Mouse (Mus musculus): ENCODE measurements around the gene Carmil3. TPM values are rescaled to one million over a fixed set of nuclear protein-coding genes. Genes with fewer than 3 reads are reported as not detected.

Gene Carmil3
- total RNA-seq (2015) (0.05 and 0.15 TPM in 2 replicates), total RNA-seq (2017) (not detected in 2 replicates)

- peak; percentile 47 for ATAC-seq (replicated peaks; ENCODE audit: poor library complexity)
These were observed at the start of gene Carmil3 for GRCm38 (mm10) chr14:55490361-55491201. Gene Carmil3 (plus strand): TSS chr14:55490651.

DNA sequence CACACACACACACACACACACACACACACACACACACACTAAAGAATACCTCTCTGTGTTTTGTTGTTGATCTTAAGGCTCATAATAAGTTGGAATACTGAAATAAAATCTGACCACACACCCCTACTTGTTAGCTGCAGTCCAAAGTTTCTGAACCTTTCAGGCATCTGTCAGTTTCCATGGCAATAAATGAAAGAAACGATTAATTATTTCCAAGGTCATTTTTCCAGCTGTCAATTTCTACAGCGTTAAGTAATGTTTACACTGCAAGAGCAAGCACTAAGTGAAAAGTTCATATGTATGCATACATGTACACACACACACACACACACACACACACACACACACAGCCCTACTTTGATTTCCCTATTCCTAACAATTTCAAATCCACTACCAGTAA, 32.8 kb upstream of the Carmil3 start:
- no peak for ATAC-seq (replicated peaks; ENCODE audit: poor library complexity)

DNA sequence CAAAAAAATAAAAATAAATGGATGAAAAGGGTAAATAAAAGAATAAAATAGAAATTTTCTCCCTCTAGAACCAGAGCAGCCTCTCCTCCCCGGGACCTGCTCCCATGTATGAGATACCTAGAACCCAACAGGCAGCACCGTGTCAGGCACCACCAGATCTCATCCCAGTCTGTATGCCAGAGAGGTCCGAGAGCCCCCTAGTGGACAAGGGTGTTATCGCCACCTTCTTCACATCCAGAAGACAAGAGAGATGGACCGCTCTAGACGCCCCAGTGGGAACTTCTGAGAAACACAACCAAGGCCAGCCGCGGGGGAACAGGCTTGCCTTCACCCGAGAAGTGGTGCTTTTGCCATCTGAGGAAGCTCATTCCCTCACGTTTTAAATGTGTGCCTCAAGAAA, 32.2 kb upstream of the Carmil3 start:
- peak; percentile 97 for ATAC-seq (replicated peaks; ENCODE audit: poor library complexity)

DNA sequence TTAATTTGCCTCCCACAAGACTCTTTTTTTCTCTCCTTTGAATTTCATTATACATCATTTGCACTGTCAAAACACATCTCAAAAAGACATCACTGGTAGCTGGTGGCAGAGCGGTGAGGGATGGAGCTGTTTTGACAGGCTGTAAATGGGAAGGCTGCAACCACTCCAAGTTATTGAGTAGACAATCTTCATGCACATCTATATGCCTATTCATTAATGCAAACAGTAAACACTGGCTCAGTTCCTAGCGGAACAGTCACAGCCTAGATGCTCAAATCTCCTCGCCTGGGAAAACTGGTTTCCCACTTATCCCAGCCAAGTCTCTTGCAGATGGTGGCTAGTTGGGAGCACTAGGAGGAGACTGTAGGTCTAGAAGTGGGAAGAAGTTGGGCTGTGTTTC, 31.7 kb upstream of the Carmil3 start:
- ATAC-seq (replicated peaks; ENCODE audit: poor library complexity) = no peak

GRCm38 (mm10) chr14:55459796-55460195, 30.7 kb upstream of the Carmil3 start:
- ATAC-seq (replicated peaks; ENCODE audit: poor library complexity) = no peak

DNA sequence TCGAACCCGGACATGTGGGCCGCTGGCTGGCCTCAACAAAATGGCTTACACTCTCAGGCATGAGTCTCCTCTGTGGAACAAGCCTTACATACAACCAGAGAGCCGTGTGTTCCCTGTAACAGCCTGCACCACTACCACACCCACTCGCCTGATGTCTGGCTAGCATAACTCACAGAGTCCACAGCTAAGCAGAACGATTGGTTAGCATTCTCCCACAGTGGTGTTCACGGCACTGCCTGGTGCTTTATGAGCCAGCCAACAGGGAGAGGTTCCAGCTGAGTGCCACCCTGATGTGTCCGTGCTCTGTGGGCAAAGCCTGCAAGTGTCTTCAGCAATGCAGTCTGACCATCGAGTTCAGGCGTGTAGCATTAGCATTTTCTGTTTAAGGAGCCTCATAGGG, 30.2 kb upstream of the Carmil3 start:
- no peak for ATAC-seq (replicated peaks; ENCODE audit: poor library complexity)

DNA sequence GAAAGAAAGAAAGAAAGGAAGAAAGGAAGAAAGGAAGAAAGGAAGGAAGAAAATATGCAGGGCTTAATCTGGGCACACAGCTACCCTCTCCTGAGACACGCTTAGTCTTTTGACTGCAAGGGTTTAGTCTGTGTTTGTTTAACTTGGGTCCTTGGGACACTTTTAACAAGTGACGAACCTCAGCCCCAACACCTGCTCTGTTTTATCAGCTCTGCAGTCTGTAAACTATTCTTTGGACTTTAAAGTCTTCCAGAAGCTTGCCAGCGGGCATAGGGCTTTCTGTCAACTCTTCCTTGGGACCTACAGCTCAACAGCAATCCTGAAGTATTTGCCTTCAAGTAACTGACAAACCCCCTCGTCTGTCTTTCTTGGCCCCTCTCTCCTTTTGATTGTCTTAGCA, 28.7 kb upstream of the Carmil3 start:
- ATAC-seq (replicated peaks; ENCODE audit: poor library complexity) = no peak

- no peak for ATAC-seq (replicated peaks; ENCODE audit: poor library complexity)
These were observed 24.0 kb upstream of the Carmil3 start for GRCm38 (mm10) chr14:55466481-55466880.

GRCm38 (mm10) chr14:55467108-55467507, 23.3 kb upstream of the Carmil3 start:
- no peak for ATAC-seq (replicated peaks; ENCODE audit: poor library complexity)

DNA sequence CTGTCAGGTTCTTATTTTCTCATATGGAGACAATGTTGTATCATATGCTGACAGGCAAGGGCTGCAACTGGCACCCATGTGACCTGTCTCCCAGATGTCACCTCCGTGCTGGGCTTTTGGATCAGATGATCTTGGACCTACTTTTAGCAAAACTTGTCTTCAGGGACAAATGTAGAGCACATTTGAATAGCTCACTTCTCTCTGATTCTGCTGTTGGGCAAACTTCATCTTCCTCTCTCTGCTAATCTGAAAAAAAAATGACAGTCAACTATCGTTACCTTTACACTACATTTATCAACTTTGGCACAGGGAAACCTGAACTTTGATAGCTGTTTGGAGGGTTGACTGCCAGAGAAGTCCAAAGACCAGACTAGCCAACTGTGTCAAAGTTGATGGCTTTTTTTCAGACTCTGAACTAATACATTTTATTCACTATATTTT, 22.1 kb upstream of the Carmil3 start:
- ATAC-seq (replicated peaks; ENCODE audit: poor library complexity) = no peak

DNA sequence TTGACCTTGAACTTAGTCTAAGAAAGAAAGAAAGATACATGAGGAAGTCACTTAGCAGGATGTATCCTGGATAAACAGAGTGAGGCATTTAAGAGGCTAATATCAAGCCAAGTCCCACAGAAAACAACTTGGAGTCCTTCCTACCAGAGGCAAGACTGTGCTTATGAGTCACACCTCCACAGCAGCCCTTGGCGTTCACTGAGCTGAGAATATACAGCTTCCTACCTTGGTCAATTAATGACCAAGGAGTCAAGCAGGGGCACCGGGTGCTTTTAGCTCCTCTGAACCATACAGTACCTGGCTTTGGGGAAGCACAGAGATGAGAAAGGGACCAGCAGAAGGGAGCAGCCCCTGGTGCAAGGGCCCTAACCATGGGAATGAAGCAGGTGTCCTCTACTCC, 21.4 kb upstream of the Carmil3 start:
- no peak for ATAC-seq (replicated peaks; ENCODE audit: poor library complexity)

DNA sequence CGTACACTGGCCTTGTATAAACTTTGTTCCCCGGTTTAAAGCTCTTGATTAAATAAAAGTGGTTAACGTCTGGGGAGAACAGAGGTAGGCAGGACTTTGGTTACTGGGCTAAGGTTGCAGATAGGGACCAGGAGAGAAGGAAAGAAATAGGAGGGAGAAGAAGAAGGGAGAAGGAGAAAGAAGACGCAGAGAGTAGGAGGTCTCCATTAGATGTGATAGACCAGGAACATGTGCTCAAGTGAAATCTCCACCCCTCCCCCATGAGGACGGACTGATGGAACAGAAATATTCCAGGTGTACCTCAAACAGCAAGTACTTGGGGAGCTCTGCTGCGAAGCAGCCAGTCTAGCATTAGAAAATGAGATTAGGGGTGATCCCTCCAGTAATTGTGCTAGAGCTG, 20.6 kb upstream of the Carmil3 start:
- no peak for ATAC-seq (replicated peaks; ENCODE audit: poor library complexity)

GRCm38 (mm10) chr14:55470806-55471205, 19.6 kb upstream of the Carmil3 start:
- no peak; the same call in 1 of the 2 replicates for ATAC-seq (replicated peaks; ENCODE audit: poor library complexity)

- no peak for ATAC-seq (replicated peaks; ENCODE audit: poor library complexity)
These were observed 14.8 kb upstream of the Carmil3 start for GRCm38 (mm10) chr14:55475654-55476053.

DNA sequence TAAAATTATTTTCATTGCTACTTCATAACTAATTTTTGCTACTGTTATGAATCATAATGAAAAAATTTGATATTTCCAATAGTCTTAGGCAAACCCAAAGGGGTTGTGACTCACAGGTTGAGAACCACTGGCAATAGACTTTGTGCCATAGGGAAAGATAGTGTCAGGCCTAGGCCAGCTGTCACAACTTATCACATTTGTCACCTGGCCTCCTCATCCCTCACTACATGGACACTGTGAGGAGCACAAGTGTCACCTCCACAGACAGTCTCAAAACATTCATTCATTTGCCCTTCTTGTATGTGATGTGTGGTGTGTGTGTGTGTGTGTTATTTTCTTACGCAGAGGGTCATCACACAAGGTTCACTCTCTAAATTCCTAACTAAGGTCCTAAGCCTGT, 13.0 kb upstream of the Carmil3 start:
- ATAC-seq (replicated peaks; ENCODE audit: poor library complexity) = no peak

GRCm38 (mm10) chr14:55477829-55478228, 12.6 kb upstream of the Carmil3 start:
- peak; percentile 36 for ATAC-seq (replicated peaks; ENCODE audit: poor library complexity)

DNA sequence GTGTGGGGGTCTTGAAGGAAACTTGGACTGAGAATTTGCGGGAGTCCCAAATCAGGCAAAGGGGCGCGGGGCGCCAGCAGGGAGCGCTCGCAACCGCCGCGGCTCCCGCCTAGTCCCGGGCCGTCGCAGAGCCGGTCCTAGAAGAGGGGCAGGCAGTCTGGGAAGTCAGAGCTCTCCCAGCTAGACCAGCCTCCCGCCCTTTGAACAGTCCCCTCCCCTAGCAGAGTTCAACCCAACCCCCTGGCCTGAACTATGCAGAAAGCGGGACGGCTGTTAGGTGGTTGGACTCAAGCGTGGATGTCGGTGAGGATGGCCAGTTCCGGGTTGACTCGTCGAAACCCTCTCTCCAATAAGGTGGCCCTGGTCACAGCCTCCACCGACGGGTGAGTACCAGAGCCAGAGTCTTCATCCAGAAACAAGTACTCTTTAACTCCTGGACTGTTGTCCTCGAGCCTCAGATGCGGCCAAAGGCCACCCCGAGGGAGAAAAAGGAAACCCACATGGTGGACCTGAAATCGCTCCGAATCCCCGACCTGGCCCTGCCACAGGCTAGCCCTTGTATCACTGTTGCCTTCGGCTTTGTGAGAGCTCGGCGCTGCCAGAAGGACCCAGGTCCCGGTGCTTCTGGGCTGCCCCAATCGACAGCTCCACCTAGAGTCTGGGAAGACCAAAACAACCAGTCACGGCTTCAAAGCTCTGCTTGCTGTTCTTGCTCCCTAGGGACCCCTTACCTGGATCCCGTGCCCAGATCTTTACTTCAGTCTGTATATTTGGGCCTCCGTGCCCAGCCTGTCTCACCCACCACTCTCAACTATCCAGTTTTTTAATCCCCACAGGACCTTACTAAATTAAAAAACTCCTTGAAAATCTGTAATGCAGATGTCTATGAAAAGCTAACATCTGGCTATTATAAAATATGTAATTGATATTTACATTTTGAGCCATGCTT, 11.5 kb upstream of the Carmil3 start, which contains the start of gene Dhrs4:
Gene Dhrs4, plus strand, starts transcription at position 108 of the 949 bp plus-strand sequence.
- peak; percentile 87 for ATAC-seq (replicated peaks; ENCODE audit: poor library complexity)

GRCm38 (mm10) chr14:55479629-55480028, 10.8 kb upstream of the Carmil3 start:
- ATAC-seq (replicated peaks; ENCODE audit: poor library complexity) = no peak

GRCm38 (mm10) chr14:55484430-55485085, 5.9 kb upstream of the Carmil3 start:
- ATAC-seq (replicated peaks; ENCODE audit: poor library complexity) = no peak

DNA sequence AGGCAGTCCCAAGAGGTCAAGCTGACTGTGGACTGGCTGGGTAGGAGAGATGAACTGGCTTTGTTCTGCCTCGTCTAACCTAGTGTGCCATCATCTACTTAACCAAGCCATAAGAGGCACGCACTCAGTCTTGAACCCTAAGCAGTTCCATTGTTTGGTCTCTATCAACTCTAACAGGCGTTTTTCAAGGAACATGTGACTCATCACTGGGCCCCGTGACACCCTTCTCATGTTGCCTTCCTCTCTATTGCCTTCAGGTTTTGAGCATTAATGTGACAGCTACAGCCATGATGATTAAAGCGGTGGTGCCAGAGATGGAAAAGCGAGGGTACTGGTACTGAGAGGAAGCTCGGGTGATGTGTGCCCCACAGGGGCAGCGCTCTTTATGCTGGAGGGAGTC, 3.6 kb upstream of the Carmil3 start:
- no peak for ATAC-seq (replicated peaks; ENCODE audit: poor library complexity)

GRCm38 (mm10) chr14:55491291-55491833, 911 bp downstream of the Carmil3 start:
- peak; percentile 81 for ATAC-seq (replicated peaks; ENCODE audit: poor library complexity)
